Comparison of ENCODE assay signal across 8 mouse cellular contexts in the genomic region with DNA sequence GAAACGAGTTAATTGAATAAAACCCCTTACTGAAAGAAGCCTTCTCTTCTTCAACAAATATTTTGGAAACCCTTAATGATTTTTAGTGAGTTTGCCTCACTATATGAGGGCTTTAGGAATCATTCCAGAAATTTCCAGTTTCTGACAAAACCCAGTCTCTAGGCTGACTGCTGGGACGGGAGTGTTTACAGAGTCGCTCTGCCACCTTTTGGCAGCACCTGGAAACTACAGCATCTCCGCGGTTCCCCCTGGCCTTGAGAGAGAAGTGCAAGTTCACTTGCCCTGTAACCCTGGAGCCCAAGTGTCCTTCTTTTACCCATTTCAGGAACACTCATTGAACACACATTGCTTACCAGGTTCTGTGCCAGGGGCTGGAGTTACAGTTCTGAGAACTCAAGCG.
DNase-seq lines count a peak whose midpoint lies in the region; ATAC-seq and TF ChIP-seq lines count a peak whose summit lies in the region.
"Had no signal": no experiment of that assay in that cellular context is flagged by ENCODE, and none has a peak within 500 bp of the region (broad histone marks: within the 10 kb centered on the region; RNA-seq: fewer than 3 reads in every experiment).

No protein-coding gene starts in this region.

- DNase-seq in layer of hippocampus, adult 2 months (ENCODE audit: low spot score in 2 of 2) = peak in 1 of 2 experiments; percentile 17
- no peak for DNase-seq in layer of hippocampus, adult 18-20 months (ENCODE audit: low spot score in 2 of 2)
- DNase-seq in ES-CJ7 (ENCODE audit: low read depth, low spot score) = peak; percentile 26
- peak; percentile 59 for DNase-seq in adrenal gland, postnatal 10 days
- peak; percentile 21 for DNase-seq in gastrocnemius, adult 2 months
- peak; percentile 31 for DNase-seq in lung, postnatal 10 days

- no peak for ATAC-seq in activated CD4-positive, CD25-positive, alpha-beta regulatory T cell, adult 4 months

- H3K4me3 ChIP-seq in layer of hippocampus, adult 2 months = no peak overlapping the region
- H3K4me3 ChIP-seq in gastrocnemius, adult 2 months = no peak overlapping the region

- TF ChIP-seq CTCF in layer of hippocampus, adult 2 months (conservative IDR thresholded peaks at IDR 0.05) = peak; percentile 80
- peak; percentile 66 for TF ChIP-seq CTCF in gastrocnemius, adult 2 months (IDR thresholded peaks at IDR 0.05)

- no peak overlapping the region for H3K27ac ChIP-seq in layer of hippocampus, adult 2 months
- no peak overlapping the region for H3K27ac ChIP-seq in gastrocnemius, adult 2 months
- H3K27ac ChIP-seq: macrophage had no signal

- intact Hi-C loops in gastrocnemius, adult 2 months (cut with DNase I) = loop anchor here (5.0 kb wide), 1 partner anchor 243 kb away; no protein-coding TSS in a partner anchor

Comparison
In these comparisons a context has a peak if more than half of its experiments do, and no peak if none do; other contexts are left out.
1. DNase-seq: peak in ES-CJ7 (single experiment), adrenal gland, postnatal 10 days (single experiment), gastrocnemius, adult 2 months (single experiment) and lung, postnatal 10 days (single experiment); none in layer of hippocampus, adult 18-20 months (0 of 2).